Mouse (Mus musculus) stomach, embryonic 15.5 days (tissue): ENCODE results near the gene Adra1b. TPM values are rescaled to one million over a fixed set of nuclear protein-coding genes. Genes with fewer than 3 reads are reported as not detected.
A peak's percentile ranks its signal among the peaks of the same experiment; 100 is the strongest.

Source experiments
- ATAC-seq: fragments of 200-750 bp; cut with Nextera tagmentation; 2 replicates; pipeline ENCODE4 v1.8.0; 2017; ENCODE audit warnings: low read depth, moderate number of reproducible peaks, moderate TSS enrichment; ENCODE audit not compliant: insufficient read depth, low FRiP score
- H3K27ac ChIP-seq: fragments of 300-500 bp; sonication (generic); 2 replicates; pipeline ENCODE4 v1.5.1; 2015; ENCODE audit warnings: mild to moderate bottlenecking, inconsistent platforms
- H3K27me3 ChIP-seq: fragments of 300-500 bp; sonication (generic); replicated peaks from 2 replicates; pipeline ENCODE4 v1.6.1; 2015; ENCODE audit warnings: inconsistent platforms
- H3K36me3 ChIP-seq: fragments of 300-500 bp; sonication (generic); 2 replicates; pipeline ENCODE4 v1.6.1; 2015; ENCODE audit warnings: inconsistent platforms
- H3K4me1 ChIP-seq: fragments of 300-500 bp; sonication (generic); 2 replicates; pipeline ENCODE4 v1.6.1; 2015; ENCODE audit warnings: inconsistent platforms
- H3K4me2 ChIP-seq: fragments of 300-500 bp; sonication (generic); 2 replicates; pipeline ENCODE4 v1.6.1; 2015; ENCODE audit warnings: mild to moderate bottlenecking, inconsistent platforms
- H3K4me3 ChIP-seq: fragments of 300-500 bp; sonication (generic); replicated peaks from 2 replicates; pipeline ENCODE4 v1.5.1; 2015; ENCODE audit warnings: inconsistent platforms
- H3K9ac ChIP-seq: fragments of 300-500 bp; sonication (generic); 2 replicates; pipeline ENCODE4 v1.6.1; 2015; ENCODE audit warnings: inconsistent platforms
- H3K9me3 ChIP-seq: fragments of 300-500 bp; sonication (generic); 2 replicates; pipeline ENCODE4 v1.6.1; 2016; ENCODE audit warnings: inconsistent platforms
- WGBS: fragments of 180-500 bp; shearing (Covaris S2); methylation state at CpG from one replicate; pipeline ENCODE4 v1.1.7; 2015; 5-methylcytosine and 5-hydroxymethylcytosine counted together
- polyA plus RNA-seq: library from polyadenylated mRNA; unstranded; fragments of >200 nt; fragmentation: Nextera tagmentation; extraction: Ambion mirVana; gene quantifications from 2 replicates; pipeline ENCODE4 v1.2.1, GENCODE M21; 2015

The Adra1b gene
- polyA plus RNA-seq, 1 experiment from 2014 or later = 0.54 TPM

- no peak overlapping the region for H3K27ac ChIP-seq
- no peak for ATAC-seq
- no peak overlapping the region for H3K4me3 ChIP-seq
- H3K9me3 ChIP-seq = no peaks in the 10 kb centered on the region
- no peak overlapping the region for H3K4me2 ChIP-seq
- no peaks in the 10 kb centered on the region for H3K4me1 ChIP-seq
- no peak overlapping the region for H3K9ac ChIP-seq
- no peaks in the 10 kb centered on the region for H3K36me3 ChIP-seq
- no peaks in the 10 kb centered on the region for H3K27me3 ChIP-seq
- WGBS = 60% methylated on average over 1 of the region's 1 CpGs
Observed at GRCm38 (mm10) chr11:43754568-43754967, 146.4 kb downstream of the Adra1b start.

- H3K4me3 ChIP-seq = no peak overlapping the region
- no peaks in the 10 kb centered on the region for H3K27me3 ChIP-seq
- no peaks in the 10 kb centered on the region for H3K36me3 ChIP-seq
- peaks cover 4% of the 10 kb centered on the region; the same call in 1 of the 2 replicates for H3K4me1 ChIP-seq
- ATAC-seq = no peak
- no peaks in the 10 kb centered on the region for H3K9me3 ChIP-seq
- H3K27ac ChIP-seq = no peak overlapping the region
- no peak overlapping the region for H3K4me2 ChIP-seq
- 52% methylated on average over 2 of the region's 2 CpGs for WGBS
- no peak overlapping the region for H3K9ac ChIP-seq
Observed at GRCm38 (mm10) chr11:43751542-43751941, 149.5 kb downstream of the Adra1b start.

- H3K4me2 ChIP-seq = peak within 1 kb of the TSS; percentile 78
- H3K27ac ChIP-seq = peak within 1 kb of the TSS; percentile 62; the same call in 1 of the 2 replicates
- peaks cover 15% of the 10 kb centered on the region; the same call in 1 of the 2 replicates for H3K36me3 ChIP-seq
- ATAC-seq = peak; percentile 98
- H3K4me3 ChIP-seq = peak within 1 kb of the TSS; percentile 78
- no peaks in the 10 kb centered on the region for H3K27me3 ChIP-seq
- peak within 1 kb of the TSS; percentile 70 for H3K9ac ChIP-seq
- peaks cover 4% of the 10 kb centered on the region; the same call in 1 of the 2 replicates for H3K4me1 ChIP-seq
- no peaks in the 10 kb centered on the region for H3K9me3 ChIP-seq
- whole genome bisulfite sequencing = 2% methylated on average over 47 of the region's 47 CpGs
Observed at GRCm38 (mm10) chr11:43747233-43748226, 153.5 kb downstream of the Adra1b start, which contains the start of gene Ttc1. Ttc1 (minus strand) TSS chr11:43748008.

- H3K27ac ChIP-seq = no peak overlapping the region
- H3K9me3 ChIP-seq = no peaks in the 10 kb centered on the region
- no peaks in the 10 kb centered on the region for H3K27me3 ChIP-seq
- H3K4me1 ChIP-seq = no peaks in the 10 kb centered on the region
- no peak overlapping the region for H3K9ac ChIP-seq
- H3K4me2 ChIP-seq = no peak overlapping the region
- 81% methylated on average over 7 of the region's 7 CpGs for WGBS
- no peak overlapping the region for H3K4me3 ChIP-seq
- H3K36me3 ChIP-seq = peaks cover 26% of the 10 kb centered on the region; the same call in 1 of the 2 replicates
- ATAC-seq = no peak
Observed at GRCm38 (mm10) chr11:43728737-43729301, 172.2 kb downstream of the Adra1b start.

- Histone ChIP-seq H3K4me1 (no peaks in the 10 kb centered on the region), H3K9ac (no peak overlapping the region), H3K27ac (no peak overlapping the region), H3K9me3 (no peaks in the 10 kb centered on the region), H3K27me3 (no peaks in the 10 kb centered on the region), H3K4me2 (no peak overlapping the region), H3K4me3 (no peak overlapping the region), H3K36me3 (peaks cover 17% of the 10 kb centered on the region; the same call in 1 of the 2 replicates)
- 70% methylated on average over 7 of the region's 7 CpGs for WGBS
- ATAC-seq = no peak
Observed at GRCm38 (mm10) chr11:43727796-43728195, 173.2 kb downstream of the Adra1b start.

Other genes starting within 250 kb of the Adra1b start
- 23.8 and 28.0 TPM in 2 replicates for gene Pwwp2a, start 219.2 kb downstream of the Adra1b start, polyA plus RNA-seq
- gene Ttc1, start 153.2 kb downstream of the Adra1b start, polyA plus RNA-seq = 56.1 and 57.7 TPM in 2 replicates